Mouse (Mus musculus): ENCODE results near the gene Mansc4.

The Mansc4 gene

DNA sequence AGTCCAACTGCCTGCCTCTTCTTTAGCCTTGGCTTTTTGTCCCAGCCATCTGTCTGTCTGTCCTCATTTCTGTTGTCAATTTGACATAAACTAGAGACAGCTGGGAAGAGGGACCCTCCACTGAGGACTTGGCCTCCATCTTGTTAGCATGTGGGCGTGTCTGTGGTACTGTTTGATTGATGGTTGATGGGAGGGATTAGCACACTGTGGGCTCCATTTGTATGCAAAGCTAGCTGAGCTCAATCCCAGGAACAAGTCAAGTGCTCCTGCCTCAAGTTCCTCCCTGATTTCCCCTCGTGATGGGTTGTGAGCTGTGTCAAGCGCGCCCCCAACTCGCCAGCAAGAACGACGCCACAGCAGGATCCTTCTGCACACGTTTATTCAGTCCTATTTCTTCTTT lies 10.0 kb downstream of the Mansc4 start:
- DNase-seq (ENCODE audit: low read depth): no peak

DNA sequence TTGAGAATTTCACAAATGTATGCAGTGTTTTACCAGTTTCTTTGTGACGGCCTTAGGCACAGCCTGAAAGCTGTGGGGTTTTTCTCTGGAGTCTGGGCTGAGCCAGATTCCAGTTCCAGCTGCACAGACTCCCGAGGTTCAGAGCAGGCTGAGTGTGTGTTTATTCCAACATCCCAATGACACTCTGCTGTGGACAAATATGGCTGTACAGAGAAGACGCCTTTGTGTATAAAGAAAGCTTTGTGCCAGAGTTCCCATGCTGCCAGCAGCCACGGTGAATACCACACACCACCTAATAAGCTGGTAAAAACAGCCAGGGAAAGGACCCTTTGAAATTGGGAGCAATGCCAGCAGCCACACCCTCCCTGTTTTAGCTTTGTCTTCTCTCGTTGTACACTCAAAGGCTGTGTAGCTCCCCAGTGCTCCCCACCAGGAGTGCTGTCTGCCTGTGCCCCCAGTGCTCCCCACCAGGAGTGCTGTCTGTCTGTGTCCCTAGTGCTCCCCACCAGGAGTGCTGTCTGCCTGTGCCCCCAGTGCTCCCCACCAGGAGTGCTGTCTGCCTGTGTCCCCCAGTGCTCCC lies 10.9 kb downstream of the Mansc4 start:
- no peak for DNase-seq (ENCODE audit: low read depth)

DNA sequence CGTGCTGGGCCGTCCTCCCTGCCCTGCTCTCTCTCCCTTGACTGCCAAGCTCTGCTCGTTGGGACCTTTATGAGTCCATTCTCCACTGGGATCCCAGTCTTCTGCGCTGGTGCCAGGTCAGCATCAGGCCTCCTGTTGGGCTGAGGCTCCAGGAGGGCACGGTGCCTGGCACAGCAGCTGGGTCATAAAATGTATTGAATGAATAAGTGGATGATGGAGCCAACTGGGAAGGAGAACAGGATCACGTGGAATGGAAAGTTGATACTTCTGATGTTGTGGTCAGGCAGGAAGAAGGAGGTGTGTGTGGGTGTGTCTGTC lies 21.9 kb downstream of the Mansc4 start:
- no peak for DNase-seq (ENCODE audit: low read depth)

DNA sequence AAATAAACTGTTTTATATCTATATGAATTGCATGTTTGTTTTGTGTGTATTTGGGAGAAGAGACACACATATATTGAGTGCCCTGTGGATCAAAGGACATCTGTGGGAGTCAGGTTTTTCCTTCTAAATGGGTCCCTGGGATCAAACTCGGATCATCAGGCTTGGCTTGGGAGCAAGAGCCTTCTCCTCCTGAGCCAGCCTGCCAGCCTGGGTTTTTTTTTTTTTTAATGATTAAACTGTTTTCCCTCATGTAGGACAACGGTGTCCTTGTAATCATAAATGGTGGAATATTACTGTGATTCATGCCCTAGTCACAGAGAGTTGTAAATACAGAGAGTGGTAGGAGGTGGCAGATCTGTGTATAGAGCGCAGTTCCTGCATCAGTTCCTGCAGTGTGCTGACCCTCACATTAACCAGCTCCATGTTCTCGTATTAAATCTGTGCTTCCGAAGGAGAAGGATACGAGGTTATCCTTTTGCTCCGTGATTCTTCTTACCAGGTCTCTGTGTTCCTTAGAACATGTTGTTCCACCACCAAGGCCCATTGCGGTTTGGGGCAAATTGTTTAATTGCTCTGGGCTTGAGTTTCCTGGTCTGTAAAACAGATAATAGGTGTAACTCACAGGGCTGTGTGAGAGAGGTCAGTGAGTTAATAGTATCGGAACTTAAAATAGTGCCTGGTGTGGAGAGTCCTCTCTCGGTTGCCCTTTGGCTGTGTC lies 22.4 kb downstream of the Mansc4 start:
- DNase-seq (ENCODE audit: low read depth): peak; percentile 17

DNA sequence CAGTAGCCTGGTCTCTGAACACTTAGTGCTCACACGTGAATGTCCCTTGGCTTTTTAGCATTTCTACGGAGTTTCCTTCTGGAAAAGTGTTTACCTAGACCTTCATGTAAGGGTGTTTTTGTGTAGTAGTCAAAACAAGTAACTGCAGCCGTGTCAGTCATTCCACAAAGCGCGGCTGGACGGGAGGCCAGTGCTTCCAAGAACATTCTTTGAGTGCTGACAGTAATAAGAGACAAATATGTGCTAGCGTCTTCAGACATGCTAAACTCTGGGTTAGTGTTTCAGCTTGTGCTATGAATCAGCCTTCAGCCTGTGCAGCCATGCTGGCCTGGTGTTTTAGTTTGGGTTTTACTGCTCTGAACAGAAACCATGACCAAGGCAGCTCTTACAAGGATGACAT lies 24.1 kb downstream of the Mansc4 start:
- DNase-seq (ENCODE audit: low read depth): no peak

DNA sequence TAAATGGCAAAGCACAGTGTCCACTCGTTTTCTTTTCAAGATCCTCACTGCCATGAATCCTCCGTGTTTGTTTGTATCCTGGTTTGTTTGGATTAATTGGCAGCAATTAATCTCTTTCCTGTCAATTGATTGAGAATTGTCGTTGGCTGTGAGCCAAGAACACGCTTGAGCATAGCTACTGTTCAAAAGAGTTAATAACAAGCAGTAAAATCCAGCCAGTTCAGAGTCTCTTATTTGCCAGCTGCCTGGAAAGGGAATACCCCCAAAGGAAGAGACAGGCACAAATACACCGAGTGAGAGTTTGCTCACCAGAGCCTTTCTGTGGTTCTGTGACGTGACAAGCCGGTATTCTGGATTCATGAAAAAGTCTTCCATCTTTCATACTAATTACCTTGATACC lies 24.8 kb downstream of the Mansc4 start:
- DNase-seq (ENCODE audit: low read depth): no peak

DNA sequence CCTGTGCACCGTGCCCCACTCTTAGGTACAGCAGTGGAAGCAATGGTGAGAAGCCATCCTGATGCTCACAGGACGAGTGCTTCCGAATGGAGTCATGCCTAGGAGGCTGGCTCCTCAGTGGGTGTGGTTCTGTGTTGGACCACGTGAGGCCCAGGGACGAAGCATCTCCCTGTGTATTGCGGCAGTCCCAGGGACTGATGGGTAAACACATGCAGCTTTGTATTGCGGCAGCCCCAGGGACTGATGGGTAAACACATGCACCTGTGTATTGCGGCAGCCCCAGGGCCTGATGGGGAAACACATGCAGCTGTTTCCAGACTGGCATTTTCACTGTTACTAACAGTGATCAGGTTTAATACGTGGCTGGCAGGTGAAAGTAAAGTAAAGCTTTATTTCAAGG lies 25.2 kb downstream of the Mansc4 start:
- DNase-seq (ENCODE audit: low read depth): no peak

DNA sequence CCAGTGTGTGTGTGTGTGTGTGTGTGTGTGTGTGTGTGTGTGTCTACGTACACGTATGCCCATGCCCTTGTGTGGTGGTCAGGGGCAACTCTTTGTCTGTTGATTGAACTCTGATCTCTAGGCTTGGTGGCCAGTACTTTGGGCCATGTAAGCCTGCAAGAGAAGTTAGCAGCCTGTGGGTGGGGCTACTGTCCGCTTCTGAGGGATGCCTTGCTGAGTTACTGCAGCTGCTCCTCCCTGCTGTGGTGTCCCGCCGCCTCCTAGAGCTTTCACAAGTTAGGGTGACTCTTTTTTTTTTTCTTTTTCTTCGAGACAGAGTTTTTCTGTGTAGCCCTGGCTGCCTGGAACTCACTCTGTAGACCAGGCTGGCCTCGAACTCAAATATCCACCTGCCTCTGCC lies 27.5 kb downstream of the Mansc4 start:
- no peak for DNase-seq (ENCODE audit: low read depth)

DNA sequence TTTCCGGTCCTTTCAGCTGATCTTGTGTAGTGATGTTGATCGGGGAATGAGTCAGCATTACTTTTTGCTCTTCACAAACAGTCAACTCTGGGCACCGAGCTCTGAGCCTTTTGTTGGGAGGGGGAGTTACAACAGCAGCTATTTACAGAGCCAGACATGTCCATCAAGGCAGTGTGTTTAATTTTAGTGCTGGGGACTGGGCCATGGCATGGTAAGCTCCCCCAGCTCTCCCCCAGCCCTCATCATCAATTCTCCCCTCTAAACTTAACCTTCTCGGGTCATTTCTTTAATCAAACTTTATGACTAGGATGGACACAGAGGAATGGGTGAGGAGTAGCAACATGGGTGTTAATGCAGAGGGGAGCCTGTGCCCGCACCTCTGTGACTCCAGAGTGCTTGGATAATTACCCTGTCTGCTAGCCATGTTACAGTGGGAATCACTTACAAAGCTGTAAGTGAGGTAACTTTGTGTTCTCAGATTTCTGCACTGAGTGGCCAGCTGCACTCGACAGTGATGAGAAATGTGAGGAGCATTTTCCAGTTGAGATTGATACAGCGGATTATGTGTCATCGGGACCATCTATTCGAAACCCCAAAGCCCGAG lies 31.4 kb downstream of the Mansc4 start:
- DNase-seq (ENCODE audit: low read depth): no peak

DNA sequence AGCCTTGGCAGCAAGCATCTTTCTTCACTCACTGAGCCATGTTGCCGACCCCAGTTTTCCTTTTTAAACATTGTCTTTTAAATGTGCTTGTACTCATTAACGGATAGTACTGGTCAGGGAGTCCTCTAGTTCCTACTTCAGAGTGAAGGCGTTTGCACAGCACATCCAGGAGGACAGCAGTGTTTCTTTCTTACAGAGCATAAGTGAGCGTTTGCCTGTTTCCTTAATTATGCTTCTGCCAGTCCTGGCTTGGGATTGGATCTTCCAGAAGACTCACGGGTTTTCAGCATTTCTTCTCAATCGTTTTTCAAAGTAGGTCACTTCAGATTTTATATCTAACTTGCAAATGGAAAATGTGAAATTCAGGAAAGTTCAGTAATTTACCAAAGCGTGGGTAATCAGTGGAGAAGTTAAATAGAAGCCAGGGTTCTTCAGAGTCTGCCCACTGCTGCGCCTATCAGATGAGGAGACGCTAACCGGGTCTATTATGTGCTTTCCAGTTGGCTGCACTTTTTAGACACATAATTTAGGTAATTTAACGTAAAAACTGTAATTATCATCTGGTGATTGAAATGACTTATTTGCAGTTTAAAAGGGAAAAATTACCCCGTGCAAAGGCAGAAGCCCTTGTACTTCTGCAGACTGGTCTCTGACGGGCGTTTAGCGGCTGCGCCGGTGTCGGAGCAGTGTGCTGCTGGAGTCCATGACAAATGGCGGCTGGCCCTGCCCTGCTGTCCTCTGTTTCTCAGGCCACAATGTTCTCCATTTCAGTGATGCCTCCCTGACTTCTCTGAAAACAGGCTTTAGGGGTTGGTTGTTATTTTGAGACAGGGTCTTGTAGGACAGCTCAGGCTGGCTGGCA lies 32.8 kb downstream of the Mansc4 start:
- DNase-seq (ENCODE audit: low read depth): no peak

DNA sequence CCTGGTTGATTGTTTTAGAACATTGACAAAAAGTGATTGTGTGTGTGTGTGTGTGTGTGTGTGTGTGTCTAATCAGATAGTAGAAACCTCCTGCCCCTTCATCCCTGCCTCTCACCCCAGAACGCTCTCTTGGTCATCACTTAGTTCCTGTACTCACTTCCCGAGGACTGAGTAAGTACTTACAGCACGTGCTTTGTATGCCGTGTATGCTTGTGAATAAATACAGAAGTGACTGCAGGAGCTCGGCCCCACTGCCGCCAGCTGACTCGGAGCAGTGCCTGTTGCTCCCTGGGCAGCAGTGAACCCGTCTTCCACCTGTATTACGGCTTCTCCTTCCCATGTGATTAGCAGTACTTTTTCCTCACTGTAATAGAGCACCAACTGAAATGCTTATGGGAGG lies 34.4 kb downstream of the Mansc4 start:
- DNase-seq (ENCODE audit: low read depth): no peak

DNA sequence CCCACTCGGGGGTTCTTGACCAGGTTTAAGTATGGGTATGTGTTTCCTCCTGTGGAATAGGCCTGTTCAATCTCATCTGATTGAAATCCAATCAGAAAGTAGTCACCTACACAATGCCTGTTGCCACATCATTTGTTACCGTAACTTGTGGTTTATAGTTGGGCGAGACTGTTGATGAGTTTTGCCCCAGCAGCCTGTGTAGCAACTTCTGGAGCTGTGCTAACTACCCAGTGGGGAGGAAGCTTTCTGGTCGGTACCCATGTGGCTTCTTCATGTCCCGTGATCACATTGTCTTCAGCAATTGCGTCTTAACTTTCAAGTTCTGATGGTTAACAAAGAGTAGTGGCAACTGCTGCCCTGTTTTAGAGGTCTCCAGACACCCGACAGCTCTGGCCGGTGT lies 35.2 kb downstream of the Mansc4 start:
- DNase-seq (ENCODE audit: low read depth): no peak

DNA sequence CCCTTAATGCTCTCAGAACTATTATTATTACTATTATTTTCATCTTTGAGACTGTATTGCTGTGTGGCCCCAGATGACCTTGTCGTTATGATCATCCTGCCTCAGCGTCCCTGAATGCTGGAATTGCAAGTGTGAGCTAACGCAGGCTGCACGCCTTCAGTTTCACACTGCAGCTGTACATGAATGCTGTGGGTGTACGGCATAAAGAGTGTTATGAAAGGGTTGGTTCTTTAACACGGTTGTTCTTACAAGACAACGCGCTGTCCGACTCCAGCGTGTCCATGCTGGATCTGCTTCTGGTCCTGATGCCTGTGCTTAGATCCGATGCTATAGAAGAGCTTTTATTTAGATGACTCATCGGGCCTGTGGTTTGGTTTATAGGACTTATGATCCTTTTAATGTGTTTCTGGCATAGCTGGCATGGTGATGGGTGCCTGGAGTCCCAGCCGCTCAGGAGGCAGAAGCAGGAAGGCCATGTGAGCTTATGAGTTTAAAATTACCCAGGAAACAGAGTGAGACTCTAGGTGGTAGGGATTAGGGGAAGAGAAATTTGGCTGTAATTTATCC lies 37.5 kb downstream of the Mansc4 start:
- DNase-seq (ENCODE audit: low read depth): no peak

DNA sequence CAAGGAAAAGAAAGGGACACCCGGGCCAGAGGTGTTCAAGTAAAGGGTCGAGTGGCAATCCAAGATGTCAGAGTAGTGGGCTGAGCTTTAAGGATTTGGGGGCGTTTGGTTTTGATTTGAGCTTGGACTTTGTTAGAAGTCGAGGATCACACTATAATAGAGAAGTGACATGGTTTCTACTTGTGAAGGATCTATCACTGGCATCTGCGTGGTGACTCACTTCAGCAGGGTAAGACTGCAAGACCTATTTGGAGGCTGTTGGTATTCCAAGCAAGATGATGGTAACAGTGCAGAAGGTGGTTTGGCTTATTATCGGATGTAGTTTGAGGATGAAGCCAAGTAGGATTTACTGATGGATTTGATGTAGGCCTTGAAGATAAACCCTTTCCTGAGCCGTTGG lies 43.2 kb downstream of the Mansc4 start:
- DNase-seq (ENCODE audit: low read depth): no peak

DNA sequence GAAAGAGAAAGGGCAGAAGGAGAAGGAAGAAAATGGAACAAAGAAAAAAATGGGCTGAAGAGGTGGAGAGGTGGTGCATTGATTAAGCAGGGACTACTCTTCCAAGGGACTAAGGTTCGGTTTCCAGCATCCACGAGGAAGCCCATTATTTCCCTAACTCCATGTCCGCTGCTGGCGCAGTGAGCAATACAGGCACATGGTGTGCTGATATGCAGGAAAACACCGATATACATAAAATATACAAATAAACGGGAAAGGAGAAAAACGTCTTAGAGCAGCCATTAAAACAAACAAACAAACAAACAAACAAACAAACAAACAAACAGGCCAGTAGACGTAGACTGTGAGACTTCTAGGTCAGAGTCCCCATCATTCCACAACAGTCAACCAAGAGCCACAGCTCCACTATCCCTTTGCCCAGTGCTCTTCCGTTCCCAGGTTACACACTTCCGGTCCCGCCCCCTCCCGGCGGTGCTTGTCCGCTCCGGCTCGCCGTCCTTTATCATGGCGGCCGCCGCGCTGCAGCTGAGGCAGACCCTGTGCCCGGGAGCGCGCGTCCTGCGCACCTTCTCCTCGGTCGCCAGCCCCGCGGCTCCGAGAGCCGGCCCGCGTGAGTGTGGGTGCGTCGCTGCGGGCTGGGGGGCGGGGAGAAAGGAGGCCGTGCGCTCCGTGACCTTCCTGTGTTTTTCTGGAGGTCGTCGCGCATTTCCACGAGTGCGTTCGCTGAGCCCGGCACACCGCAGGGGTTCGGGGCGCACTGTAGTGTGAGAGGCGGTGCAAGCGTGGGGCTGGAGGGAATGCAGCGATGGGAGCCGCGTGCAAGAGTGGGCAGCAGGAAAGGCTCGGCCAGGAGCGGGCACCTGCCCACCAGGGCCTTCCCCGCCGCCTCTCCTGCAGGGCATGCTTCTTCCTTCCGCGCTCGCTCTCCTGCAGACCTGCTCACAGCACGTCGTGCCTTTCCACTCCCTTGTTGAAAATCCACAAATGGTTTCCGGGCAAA lies 44.2 kb downstream of the Mansc4 start, which contains the start of gene Mrps35:
Gene Mrps35 (plus strand): TSS at position 474 of the 1,000 bp plus-strand sequence.
- DNase-seq (ENCODE audit: low read depth): no peak

DNA sequence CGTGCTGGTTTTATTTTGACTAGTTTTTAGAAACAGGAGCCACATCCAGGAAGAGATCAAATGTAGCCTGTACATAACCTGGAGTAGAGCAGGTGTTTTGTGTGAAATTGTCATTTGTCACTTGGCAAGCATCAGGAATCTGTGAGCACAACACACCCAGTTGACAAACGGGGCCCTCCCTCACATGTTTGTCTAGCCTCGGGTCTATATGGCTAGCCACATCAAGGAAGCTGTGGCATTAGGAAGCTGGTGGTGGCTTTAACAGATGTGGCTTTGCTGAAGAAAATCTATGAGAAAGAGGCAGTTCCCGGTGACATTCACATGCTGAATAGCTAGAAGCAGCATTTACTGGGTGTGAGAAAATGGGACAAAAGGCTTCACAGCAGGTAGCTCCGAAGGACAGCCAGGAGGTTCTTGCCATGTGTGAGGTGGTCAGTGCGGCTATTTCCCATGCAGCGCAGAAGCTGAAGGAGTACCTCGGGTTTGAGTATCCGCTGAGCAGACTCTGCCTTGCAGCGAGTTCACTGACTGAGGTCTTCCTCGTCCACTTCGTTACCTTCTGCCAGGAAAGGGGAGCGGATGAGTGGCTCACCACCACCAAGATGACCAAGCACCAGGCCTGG lies 54.4 kb downstream of the Mansc4 start, which contains the start of gene Rep15:
Gene Rep15 (plus strand): TSS at position 282 of the 623 bp plus-strand sequence.
- DNase-seq (ENCODE audit: low read depth): no peak

DNA sequence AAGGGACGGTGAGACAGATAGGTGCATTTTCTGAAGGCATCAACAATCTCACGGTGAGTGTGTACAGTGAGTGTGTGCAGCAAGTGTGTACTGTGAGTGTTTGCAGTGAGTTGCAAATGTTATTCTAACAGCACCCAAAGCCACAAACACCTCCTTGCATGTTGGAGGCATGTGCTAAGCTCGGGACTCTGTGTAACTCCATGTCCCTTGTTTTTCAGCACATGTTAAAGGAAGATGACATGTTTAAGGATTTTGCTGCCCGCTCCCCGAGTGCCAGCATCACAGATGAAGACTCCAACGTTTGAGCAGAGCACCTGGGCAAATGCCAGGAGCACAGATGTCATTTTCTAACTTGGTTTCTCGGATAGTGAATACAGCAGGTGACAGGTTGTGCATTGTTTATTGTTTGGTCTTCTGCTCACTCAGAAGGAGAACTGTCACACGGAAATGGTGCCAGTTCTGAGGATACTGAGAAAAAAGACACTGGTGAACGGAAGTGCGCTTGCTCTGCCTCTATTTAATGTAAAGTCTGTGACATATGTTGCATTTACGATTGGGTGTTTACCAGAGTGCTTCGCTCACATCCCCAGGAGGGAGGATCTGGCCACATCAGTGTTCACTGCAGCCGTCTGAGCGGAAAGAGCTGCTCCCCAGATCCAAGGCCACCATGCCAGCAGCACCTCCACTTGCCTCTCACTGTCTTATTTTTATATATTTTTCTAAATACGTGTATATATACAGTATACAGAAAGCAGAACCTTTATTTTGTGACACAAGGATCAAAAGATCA lies 56.5 kb downstream of the Mansc4 start:
- no peak for DNase-seq (ENCODE audit: low read depth)

DNA sequence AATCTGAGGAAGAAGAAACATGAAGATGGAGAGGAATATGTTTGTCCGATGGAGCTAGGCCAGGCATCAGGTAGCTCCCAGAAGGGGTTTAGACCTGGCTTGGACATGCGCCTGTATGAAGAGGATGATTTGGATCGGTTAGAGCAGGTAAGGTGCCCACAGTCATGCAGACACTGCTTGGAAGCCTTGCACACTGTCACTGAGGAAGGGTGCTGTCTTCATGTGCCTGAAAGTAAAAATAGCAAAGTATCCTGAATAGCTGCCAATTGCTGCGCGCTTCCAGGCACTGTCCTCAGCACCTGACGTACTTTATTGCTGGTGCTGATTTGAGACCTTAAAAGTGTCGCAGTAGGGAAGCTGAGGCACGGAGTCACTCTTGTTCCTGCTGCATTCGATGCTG lies 57.2 kb downstream of the Mansc4 start:
- DNase-seq (ENCODE audit: low read depth): no peak

DNA sequence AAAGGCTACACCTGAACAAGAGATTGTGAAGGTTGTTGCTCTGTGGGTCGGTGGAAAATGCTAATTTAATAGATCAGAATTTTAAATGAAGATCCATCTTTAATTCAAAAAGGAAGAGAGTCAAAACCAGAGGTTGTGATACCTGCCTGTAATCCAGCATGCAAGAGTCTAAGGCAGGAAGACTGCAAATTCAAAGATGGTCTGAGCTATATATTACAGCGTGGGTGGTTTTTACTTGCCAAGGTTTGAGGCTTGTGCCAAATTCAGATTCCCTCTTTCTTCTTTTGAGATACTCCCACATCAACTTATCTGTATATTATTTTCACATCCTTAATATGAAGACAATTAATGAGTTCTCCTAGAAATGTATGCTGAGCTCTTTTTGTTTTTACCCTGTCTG lies 58.4 kb downstream of the Mansc4 start:
- no peak for DNase-seq (ENCODE audit: low read depth)
